Mouse (Mus musculus) stomach, embryonic 16.5 days (tissue): ENCODE results near the gene Gm28372. TPM values are rescaled to one million over a fixed set of nuclear protein-coding genes. Genes with fewer than 3 reads are reported as not detected.
A peak's percentile ranks its signal among the peaks of the same experiment; 100 is the strongest.

Experiments
- ATAC-seq: fragments of 200-750 bp; cut with Nextera tagmentation; 2 replicates; pipeline ENCODE4 v1.8.0; 2017; ENCODE audit warnings: moderate number of reproducible peaks, moderate TSS enrichment; ENCODE audit not compliant: insufficient read depth, low FRiP score
- H3K27ac ChIP-seq: fragments of 300-500 bp; sonication (generic); 2 replicates; pipeline ENCODE4 v1.5.1; 2014; ENCODE audit warnings: low read length
- H3K27me3 ChIP-seq: fragments of 300-500 bp; sonication (generic); 2 replicates; pipeline ENCODE4 v1.6.1; 2014; ENCODE audit warnings: low read length, control low read depth, mixed read lengths; ENCODE audit not compliant: control insufficient read depth, insufficient read depth
- H3K36me3 ChIP-seq: fragments of 300-500 bp; sonication (generic); 2 replicates; pipeline ENCODE4 v1.6.1; 2014; ENCODE audit warnings: low read length; ENCODE audit not compliant: control insufficient read depth, insufficient read depth
- H3K4me1 ChIP-seq: fragments of 300-500 bp; sonication (generic); 2 replicates; pipeline ENCODE4 v1.6.1; 2014; ENCODE audit warnings: low read length, control low read depth, mixed read lengths; ENCODE audit not compliant: control insufficient read depth, insufficient read depth
- H3K4me2 ChIP-seq: fragments of 300-500 bp; sonication (generic); 2 replicates; pipeline ENCODE4 v1.6.1; 2014; ENCODE audit warnings: low read depth, low read length, mixed read lengths
- H3K4me3 ChIP-seq: fragments of 300-500 bp; sonication (generic); replicated peaks from 2 replicates; pipeline ENCODE4 v1.5.1; 2014; ENCODE audit warnings: mild to moderate bottlenecking, low read length
- H3K9ac ChIP-seq: fragments of 300-500 bp; sonication (generic); 2 replicates; pipeline ENCODE4 v1.6.1; 2014; ENCODE audit warnings: low read length
- H3K9me3 ChIP-seq: fragments of 300-500 bp; sonication (generic); replicated peaks from 2 replicates; pipeline ENCODE4 v1.6.1; 2016; ENCODE audit warnings: low read length, control low read depth; ENCODE audit not compliant: control insufficient read depth
- WGBS: fragments of 180-500 bp; shearing (Covaris S2); extraction: QIAGEN DNeasy Blood & Tissue Kit; methylation state at CpG from one replicate; pipeline ENCODE4 v1.1.7; 2014; 5-methylcytosine and 5-hydroxymethylcytosine counted together
- polyA plus RNA-seq: library from polyadenylated mRNA; unstranded; fragments of >200 nt; fragmentation: Nextera tagmentation; extraction: Ambion mirVana; gene quantifications from 2 replicates; pipeline ENCODE4 v1.2.1, GENCODE M21; 2015

Gene Gm28372
- polyA plus RNA-seq, 1 experiment from 2014 or later = not detected

- Histone ChIP-seq H3K4me2 (no peak overlapping the region), H3K9me3 (no peaks in the 10 kb centered on the region), H3K4me1 (no peaks in the 10 kb centered on the region), H3K27ac (no peak overlapping the region), H3K9ac (no peak overlapping the region), H3K4me3 (no peak overlapping the region), H3K27me3 (no peaks in the 10 kb centered on the region), H3K36me3 (peaks cover 9% of the 10 kb centered on the region; the same call in 1 of the 2 replicates)
- ATAC-seq = no peak
- WGBS = 84% methylated on average over 10 of the region's 10 CpGs
Measured at GRCm38 (mm10) chr2:130442162-130442561, 37.1 kb downstream of the Gm28372 start.

DNA sequence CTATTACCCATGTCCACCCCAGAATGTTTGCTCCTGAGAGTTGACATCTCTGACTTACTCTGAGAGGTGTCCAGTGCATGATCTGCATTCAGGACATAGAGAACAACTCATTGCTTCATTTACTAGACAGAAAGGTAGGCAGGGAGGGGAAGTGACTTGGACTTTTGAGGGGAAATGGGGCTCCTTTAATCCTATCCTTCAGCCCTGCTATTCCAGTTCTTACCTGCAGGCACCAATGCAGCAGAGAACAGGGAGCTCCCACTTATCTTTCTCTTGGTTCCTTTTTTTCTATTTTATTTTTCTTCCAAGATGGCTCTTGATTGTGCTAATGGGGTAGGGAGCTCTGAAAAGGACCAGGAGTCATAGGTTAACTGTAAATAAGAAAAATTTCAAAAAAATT is 43.4 kb downstream of the Gm28372 start:
- H3K27ac ChIP-seq = no peak overlapping the region
- no peaks in the 10 kb centered on the region for H3K9me3 ChIP-seq
- peaks cover 18% of the 10 kb centered on the region for H3K4me1 ChIP-seq
- H3K4me3 ChIP-seq = no peak overlapping the region
- H3K27me3 ChIP-seq = no peaks in the 10 kb centered on the region
- no peak overlapping the region for H3K4me2 ChIP-seq
- H3K9ac ChIP-seq = no peak overlapping the region
- no peaks in the 10 kb centered on the region for H3K36me3 ChIP-seq
- ATAC-seq = no peak

- no peaks in the 10 kb centered on the region for H3K9me3 ChIP-seq
- ATAC-seq = no peak
- H3K9ac ChIP-seq = peak overlapping the region; percentile 96
- no peaks in the 10 kb centered on the region for H3K27me3 ChIP-seq
- H3K4me2 ChIP-seq = peak overlapping the region; percentile 86
- WGBS = 8% methylated on average over 17 of the region's 17 CpGs
- peaks cover 18% of the 10 kb centered on the region for H3K4me1 ChIP-seq
- peak overlapping the region; percentile 95 for H3K4me3 ChIP-seq
- no peak overlapping the region for H3K27ac ChIP-seq
- H3K36me3 ChIP-seq = no peaks in the 10 kb centered on the region
Measured at GRCm38 (mm10) chr2:130449021-130449793, 44.2 kb downstream of the Gm28372 start.

DNA sequence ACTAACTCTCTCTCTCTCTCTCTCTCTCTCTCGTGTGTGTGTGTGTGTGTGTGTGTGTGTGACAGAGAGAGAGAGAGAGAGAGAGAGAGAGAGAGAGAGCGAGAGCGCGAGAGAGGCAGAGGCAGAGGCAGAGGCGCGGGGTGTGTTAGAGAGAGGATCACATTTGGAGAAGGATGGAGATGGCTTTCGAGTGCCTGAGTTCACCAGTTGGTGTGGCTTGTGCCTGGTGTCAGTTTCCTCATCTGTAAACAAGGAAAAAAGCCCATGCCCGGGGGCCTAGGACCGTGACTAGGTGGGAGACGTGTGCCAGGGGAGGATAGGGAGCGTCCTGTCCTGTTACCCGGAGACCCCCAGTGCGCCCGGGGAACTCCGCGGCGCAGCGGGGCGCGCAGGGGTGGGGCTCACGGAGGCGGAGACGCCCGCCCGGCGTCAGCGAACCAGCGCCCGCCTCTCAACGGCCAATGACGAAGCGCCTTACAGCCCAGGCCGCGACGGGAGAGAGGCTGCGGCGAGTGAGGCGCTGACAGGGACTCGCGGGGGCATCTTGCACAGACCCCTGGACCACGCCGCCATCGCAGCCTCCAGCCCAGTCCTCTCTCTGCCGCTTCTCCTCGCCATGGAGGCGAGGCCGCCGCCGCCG is 44.9 kb downstream of the Gm28372 start, which contains the start of gene Ptpra:
TSS of gene Ptpra (plus strand) at position 485 of the 640 bp plus-strand sequence.
- H3K9ac ChIP-seq = peak within 1 kb of the TSS; percentile 96
- H3K36me3 ChIP-seq = no peaks in the 10 kb centered on the region
- H3K27me3 ChIP-seq = no peaks in the 10 kb centered on the region
- WGBS = 0% methylated on average over 48 of the region's 50 CpGs
- H3K4me3 ChIP-seq = peak within 1 kb of the TSS; percentile 95
- peak; percentile 98 for ATAC-seq
- H3K4me2 ChIP-seq = peak within 1 kb of the TSS; percentile 86
- no peaks in the 10 kb centered on the region for H3K9me3 ChIP-seq
- H3K4me1 ChIP-seq = peaks cover 22% of the 10 kb centered on the region
- H3K27ac ChIP-seq = peak within 1 kb of the TSS; percentile 79

DNA sequence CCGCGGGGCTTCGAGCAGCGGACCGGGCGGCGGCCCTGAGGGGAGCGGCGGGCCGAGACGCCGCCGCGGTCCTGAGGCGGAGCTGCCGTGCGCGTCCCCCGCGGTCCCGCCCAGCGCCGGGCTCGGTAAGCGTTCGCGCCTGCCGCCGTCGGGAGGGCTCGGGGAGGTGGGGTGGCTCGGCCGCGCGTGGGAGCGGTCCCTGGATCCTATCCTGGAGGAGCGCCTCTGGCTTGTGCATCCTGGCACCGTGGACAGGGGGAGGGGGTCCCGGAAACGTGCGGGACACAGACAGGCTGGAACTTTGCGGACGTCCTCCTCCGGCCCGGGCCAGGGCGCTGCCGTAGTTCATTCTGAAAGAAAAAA is 45.4 kb downstream of the Gm28372 start:
- under 1% methylated on average over 45 of the region's 47 CpGs for WGBS
- Histone ChIP-seq H3K27ac (peak overlapping the region; percentile 79), H3K4me1 (peaks cover 23% of the 10 kb centered on the region), H3K4me2 (peak overlapping the region; percentile 86), H3K36me3 (no peaks in the 10 kb centered on the region), H3K27me3 (no peaks in the 10 kb centered on the region), H3K9ac (peak overlapping the region; percentile 96), H3K4me3 (peak overlapping the region; percentile 95), H3K9me3 (no peaks in the 10 kb centered on the region)
- ATAC-seq = peak; percentile 89

- Histone ChIP-seq H3K9ac (peak overlapping the region; percentile 96), H3K27ac (no peak overlapping the region), H3K4me2 (peak overlapping the region; percentile 86), H3K4me1 (peaks cover 25% of the 10 kb centered on the region), H3K4me3 (peak overlapping the region; percentile 95), H3K27me3 (no peaks in the 10 kb centered on the region), H3K9me3 (no peaks in the 10 kb centered on the region), H3K36me3 (no peaks in the 10 kb centered on the region)
- ATAC-seq = no peak
- 57% methylated on average over 14 of the region's 14 CpGs for WGBS
Measured at GRCm38 (mm10) chr2:130451086-130451726, 46.2 kb downstream of the Gm28372 start.

- no peaks in the 10 kb centered on the region for H3K9me3 ChIP-seq
- H3K27me3 ChIP-seq = no peaks in the 10 kb centered on the region
- 62% methylated on average over 3 of the region's 3 CpGs for WGBS
- H3K36me3 ChIP-seq = no peaks in the 10 kb centered on the region
- peak overlapping the region; percentile 95 for H3K4me3 ChIP-seq
- H3K9ac ChIP-seq = peak overlapping the region; percentile 96
- ATAC-seq = no peak
- peak overlapping the region; percentile 86 for H3K4me2 ChIP-seq
- H3K4me1 ChIP-seq = peaks cover 26% of the 10 kb centered on the region
- H3K27ac ChIP-seq = no peak overlapping the region
Measured at GRCm38 (mm10) chr2:130451727-130452090, 46.7 kb downstream of the Gm28372 start.

- Histone ChIP-seq H3K4me3 (no peak overlapping the region), H3K27me3 (no peaks in the 10 kb centered on the region), H3K4me1 (peaks cover 26% of the 10 kb centered on the region), H3K9ac (no peak overlapping the region; the same call in 1 of the 2 replicates), H3K4me2 (no peak overlapping the region), H3K36me3 (no peaks in the 10 kb centered on the region), H3K27ac (no peak overlapping the region), H3K9me3 (no peaks in the 10 kb centered on the region)
- no peak for ATAC-seq
- WGBS = 55% methylated on average over 2 of the region's 2 CpGs
Measured at GRCm38 (mm10) chr2:130452266-130452665, 47.2 kb downstream of the Gm28372 start.

GRCm38 (mm10) chr2:130453421-130453820 is 48.4 kb downstream of the Gm28372 start:
- no peaks in the 10 kb centered on the region for H3K36me3 ChIP-seq
- no peaks in the 10 kb centered on the region for H3K27me3 ChIP-seq
- H3K4me3 ChIP-seq = no peak overlapping the region
- H3K4me1 ChIP-seq = peaks cover 26% of the 10 kb centered on the region
- 60% methylated on average over 6 of the region's 6 CpGs for WGBS
- no peak for ATAC-seq
- H3K4me2 ChIP-seq = no peak overlapping the region
- no peaks in the 10 kb centered on the region for H3K9me3 ChIP-seq
- H3K27ac ChIP-seq = no peak overlapping the region
- no peak overlapping the region for H3K9ac ChIP-seq
